24 mouse cellular contexts compared by ENCODE assay signal in the genomic region with DNA sequence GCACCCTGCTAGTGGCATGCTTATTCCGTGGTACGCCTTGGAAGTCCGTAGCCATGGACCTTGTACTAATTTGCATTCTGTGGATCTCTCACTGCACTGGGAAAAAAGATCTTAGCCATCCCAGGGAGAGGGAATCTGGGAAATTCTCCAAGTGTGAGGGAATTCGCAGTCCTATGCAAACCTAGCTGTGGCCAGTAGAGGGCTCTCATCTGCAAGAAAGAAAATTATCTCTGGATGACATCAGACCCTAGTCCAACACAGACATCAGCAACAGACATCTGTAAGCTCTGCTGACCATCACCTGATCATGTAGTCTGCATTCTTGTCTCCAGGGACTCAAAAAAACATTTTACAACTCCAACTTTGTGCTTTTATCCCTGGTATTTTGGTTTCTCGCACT. TPM values are rescaled to one million over a fixed set of nuclear protein-coding genes. Genes with fewer than 3 reads are reported as not detected.
DNase-seq lines count a peak whose midpoint lies in the region; ATAC-seq and TF ChIP-seq lines count a peak whose summit lies in the region.
"Not testable (repeated sequence)": the region's sequence is repeated elsewhere in the genome, so short reads cannot be mapped to it uniquely, and the experiment has no call there.
"Had no signal": no experiment of that assay in that cellular context is flagged by ENCODE, and none has a peak within 500 bp of the region (broad histone marks: within the 10 kb centered on the region; RNA-seq: fewer than 3 reads in every experiment).

No protein-coding gene starts in this region.

- 0 out of 2 replicates have a peak, but pooled peaks have one; percentile 4 for TF ChIP-seq CTCF in E14TG2a.4 (conservative IDR thresholded peaks at IDR 0.05; ENCODE audit: low read length)
- peak in 2 of 3 experiments; percentile 9 to 13; a peak in 1 of 6 replicates for TF ChIP-seq CTCF in MEL (IDR thresholded peaks at IDR 0.05 in 2 of 3, conservative IDR thresholded peaks at IDR 0.05 in 1 of 3; ENCODE audit: control insufficient read depth in 1 of 3, insufficient read depth in 1 of 3, low read depth in 2 of 3, low read length in 3 of 3, poor library complexity in 1 of 3, severe bottlenecking in 1 of 3)
- TF ChIP-seq CTCF in heart, adult 2 months (IDR thresholded peaks at IDR 0.05) = peak; percentile 23

- intact Hi-C loops in heart, adult 2 months (cut with DNase I) = not testable (repeated sequence)

- not testable (repeated sequence) for TF ChIP-seq POLR2A in MEL (IDR thresholded peaks at IDR 0.05; ENCODE audit: control insufficient read depth in 1 of 2, insufficient read depth in 1 of 2, low read depth in 1 of 2, low read length in 2 of 2, poor library complexity in 1 of 2); heart, adult 2 months (IDR thresholded peaks at IDR 0.05; ENCODE audit: insufficient read depth, low read depth, low read length)

- not testable (repeated sequence) for H3K79me2 ChIP-seq in MEL (ENCODE audit: control insufficient read depth, insufficient read depth, low read length, poor library complexity); heart, adult 2 months (replicated peaks; ENCODE audit: control insufficient read depth, insufficient read depth, low read length)

- not testable (repeated sequence) for H3K27ac ChIP-seq in MEL (ENCODE audit: control insufficient read depth, low read depth, low read length); heart, adult 2 months

- not testable (repeated sequence) for H3K9ac ChIP-seq in MEL (ENCODE audit: control insufficient read depth, low read depth, low read length, poor library complexity, severe bottlenecking); heart, adult 2 months (ENCODE audit: low read depth, low read length)

- not testable (repeated sequence) for H3K4me3 ChIP-seq in E14TG2a.4 (replicated peaks; ENCODE audit: low read length); MEL (ENCODE audit: control insufficient read depth in 1 of 2, insufficient read depth in 1 of 2, low read depth in 2 of 2, low read length in 2 of 2); heart, adult 2 months

- not testable (repeated sequence) for DNase-seq in MEL (ENCODE audit: low read depth, low spot score); heart, adult 2 months

- not testable (repeated sequence) for TF ChIP-seq EP300 in MEL (IDR thresholded peaks at IDR 0.05; ENCODE audit: low read depth in 1 of 2, low read length in 2 of 2); heart, adult 2 months (IDR thresholded peaks at IDR 0.05; ENCODE audit: insufficient read depth, low read depth, low read length)

- not testable (repeated sequence) for H3K27me3 ChIP-seq in E14TG2a.4 (ENCODE audit: insufficient read depth, low read length); MEL (ENCODE audit: control insufficient read depth in 1 of 2, insufficient read depth in 2 of 2, low read length in 2 of 2); heart, adult 2 months (ENCODE audit: control insufficient read depth, insufficient read depth, low read length)

- not testable (repeated sequence) for H3K36me3 ChIP-seq in E14TG2a.4 (ENCODE audit: insufficient read depth, low read length); MEL (ENCODE audit: control insufficient read depth in 1 of 2, insufficient read depth in 2 of 2, low read length in 2 of 2); heart, adult 2 months (ENCODE audit: control insufficient read depth, insufficient read depth, low read length)

- H3K4me1 ChIP-seq in E14TG2a.4 (replicated peaks; ENCODE audit: low read depth, low read length); MEL (ENCODE audit: control insufficient read depth in 1 of 2, insufficient read depth in 2 of 2, low read length in 2 of 2); heart, adult 2 months (ENCODE audit: control insufficient read depth, insufficient read depth, low read length): not testable (repeated sequence)

- not testable (repeated sequence) for H3K9me3 ChIP-seq in E14TG2a.4 (ENCODE audit: low read length); MEL (replicated peaks; ENCODE audit: insufficient read depth, low read length)

- TF ChIP-seq RAD21 in MEL (IDR thresholded peaks at IDR 0.05; ENCODE audit: low read depth, low read length) = not testable (repeated sequence)

- 56% methylated on average over 4 of the region's 5 CpGs for WGBS in heart, adult 2 months

- peak; percentile 63; the same call in 1 of the 2 replicates for ATAC-seq in common myeloid progenitor, adult 5-6 weeks (replicated peaks; ENCODE audit: low read depth, poor library complexity, severe bottlenecking)
- peak; percentile 67 for ATAC-seq in granulocyte monocyte progenitor cell, adult 5-6 weeks (replicated peaks; ENCODE audit: poor library complexity, severe bottlenecking)
- ATAC-seq in hematopoietic stem cell, adult 5-6 weeks (replicated peaks in 1 of 2; ENCODE audit: insufficient read depth in 1 of 2, low FRiP score in 2 of 2, low TSS enrichment in 1 of 2, low read depth in 1 of 2, poor library complexity in 2 of 2, severe bottlenecking in 2 of 2) = peak; percentile 65 to 71; a peak in 3 of 4 replicates
- ATAC-seq in megakaryocyte progenitor cell, adult 5-6 weeks (replicated peaks; ENCODE audit: poor library complexity) = peak; percentile 73

RNA-seq across cellular contexts. Expression of gene Ctsj, which starts 18.8 kb away (rescaled TPM):
- total RNA-seq in MEL (2012; rRNA removed) = 0.20 and 0.46 TPM in 2 replicates
- under 1 TPM in 1 of 2 experiments, not detected in 1; 0.18 TPM for polyA plus RNA-seq in MEL (2012; ENCODE audit: insufficient read depth in 1 of 2, insufficient read length in 2 of 2, low read depth in 1 of 2, low replicate concordance in 2 of 2, missing spikeins in 1 of 2)
- not detected in 2 replicates for total RNA-seq in common myeloid progenitor, adult 5-6 weeks (2017)
- total RNA-seq in granulocyte monocyte progenitor cell, adult 5-6 weeks (2014; fragmentation: Nextera tagmentation) = not detected in 2 replicates
- total RNA-seq in granulocyte monocyte progenitor cell, adult 5-6 weeks (2017) = not detected in 2 replicates
- total RNA-seq in heart, adult 2 months (2021) = not detected
- polyA plus RNA-seq in heart, adult 2 months (2012; rRNA removed) = not detected in 2 replicates
- total RNA-seq in hematopoietic stem cell, adult 5-6 weeks (2017) = not detected in 2 replicates
- total RNA-seq in megakaryocyte progenitor cell, adult 5-6 weeks (2015) = not detected in 2 replicates
- total RNA-seq in megakaryocyte progenitor cell, adult 5-6 weeks (2017) = not detected in 2 replicates
- total RNA-seq: adrenal gland, adult 2 months; adrenal gland, adult 8-10 months; adrenal gland, postnatal 10 days; adrenal gland, postnatal 14 days; adrenal gland, postnatal 25 days; adrenal gland, postnatal 36 days; adrenal gland, postnatal 4 days; CH12.LX; G1E had no signal
- polyA plus RNA-seq: activated CD4-positive, CD25-positive, alpha-beta regulatory T cell, adult 4 months; adrenal gland, adult 2 months; C2C12; CD4-positive, CD25-positive, alpha-beta regulatory T cell, adult 4 months; G1E; Patski had no signal

RNA-seq across cellular contexts. Expression of gene Tpbpa, which starts 45.1 kb away (rescaled TPM):
- total RNA-seq in MEL (2012; rRNA removed) = not detected in 2 replicates
- polyA plus RNA-seq in MEL (2012; ENCODE audit: insufficient read depth in 1 of 2, insufficient read length in 2 of 2, low read depth in 1 of 2, low replicate concordance in 2 of 2, missing spikeins in 1 of 2) = not detected
- total RNA-seq in common myeloid progenitor, adult 5-6 weeks (2017) = not detected in 2 replicates
- total RNA-seq in granulocyte monocyte progenitor cell, adult 5-6 weeks (2014; fragmentation: Nextera tagmentation) = not detected in 2 replicates
- total RNA-seq in granulocyte monocyte progenitor cell, adult 5-6 weeks (2017) = not detected in 2 replicates
- not detected for total RNA-seq in heart, adult 2 months (2021)
- not detected in 2 replicates for polyA plus RNA-seq in heart, adult 2 months (2012; rRNA removed)
- total RNA-seq in hematopoietic stem cell, adult 5-6 weeks (2017) = not detected in 2 replicates
- total RNA-seq in megakaryocyte progenitor cell, adult 5-6 weeks (2015) = not detected in 2 replicates
- total RNA-seq in megakaryocyte progenitor cell, adult 5-6 weeks (2017) = not detected in 2 replicates
- total RNA-seq: adrenal gland, adult 18-20 months; adrenal gland, adult 2 months; adrenal gland, adult 8-10 months; adrenal gland, postnatal 10 days; adrenal gland, postnatal 14 days; adrenal gland, postnatal 25 days; adrenal gland, postnatal 36 days; adrenal gland, postnatal 4 days; CH12.LX had no signal
- polyA plus RNA-seq: activated CD4-positive, CD25-positive, alpha-beta regulatory T cell, adult 4 months; adrenal gland, adult 2 months; C2C12; CD4-positive, CD25-positive, alpha-beta regulatory T cell, adult 4 months; G1E; Patski had no signal

RNA-seq across cellular contexts. Expression of gene Ctla2a, which starts 50.5 kb away (rescaled TPM):
- 0.49 and 0.81 TPM in 2 replicates for total RNA-seq in MEL (2012; rRNA removed)
- polyA plus RNA-seq in MEL (2012; ENCODE audit: insufficient read depth in 1 of 2, insufficient read length in 2 of 2, low read depth in 1 of 2, low replicate concordance in 2 of 2, missing spikeins in 1 of 2) = 1 to 10 TPM in 1 of 2 experiments, not detected in 1; 1.7 TPM
- 344 and 394 TPM in 2 replicates for total RNA-seq in common myeloid progenitor, adult 5-6 weeks (2017)
- 11.0 and 14.0 TPM in 2 replicates for total RNA-seq in granulocyte monocyte progenitor cell, adult 5-6 weeks (2014; fragmentation: Nextera tagmentation)
- 14.9 and 24.9 TPM in 2 replicates for total RNA-seq in granulocyte monocyte progenitor cell, adult 5-6 weeks (2017)
- 100 to 1,000 TPM in 1 of 2 experiments, 10 to 100 TPM in 1; 73.6 to 117 TPM for total RNA-seq in heart, adult 2 months (2021)
- polyA plus RNA-seq in heart, adult 2 months (2012; rRNA removed) = 30.7 and 31.4 TPM in 2 replicates
- total RNA-seq in hematopoietic stem cell, adult 5-6 weeks (2017) = 1,100 and 1,226 TPM in 2 replicates
- total RNA-seq in megakaryocyte progenitor cell, adult 5-6 weeks (2015) = 41.0 and 65.4 TPM in 2 replicates
- total RNA-seq in megakaryocyte progenitor cell, adult 5-6 weeks (2017) = 24.3 and 59.8 TPM in 2 replicates
- total RNA-seq: CH12.LX had no signal
- polyA plus RNA-seq: G1E had no signal

RNA-seq across cellular contexts. Expression of gene Gm49391, which starts 50.5 kb away (rescaled TPM):
- total RNA-seq in MEL (2012; rRNA removed) = not detected in 2 replicates
- not detected for polyA plus RNA-seq in MEL (2012; ENCODE audit: insufficient read depth in 1 of 2, insufficient read length in 2 of 2, low read depth in 1 of 2, low replicate concordance in 2 of 2, missing spikeins in 1 of 2)
- 2.8 TPM in 1 of 2 replicates, not detected in the other for total RNA-seq in common myeloid progenitor, adult 5-6 weeks (2017)
- not detected in 2 replicates for total RNA-seq in granulocyte monocyte progenitor cell, adult 5-6 weeks (2014; fragmentation: Nextera tagmentation)
- total RNA-seq in granulocyte monocyte progenitor cell, adult 5-6 weeks (2017) = 4.5 TPM in 1 of 2 replicates, not detected in the other
- 1 to 10 TPM; 3.0 to 6.3 TPM for total RNA-seq in heart, adult 2 months (2021)
- 6.6 and 7.4 TPM in 2 replicates for polyA plus RNA-seq in heart, adult 2 months (2012; rRNA removed)
- 41.7 and 71.4 TPM in 2 replicates for total RNA-seq in hematopoietic stem cell, adult 5-6 weeks (2017)
- total RNA-seq in megakaryocyte progenitor cell, adult 5-6 weeks (2015) = 0.27 and 3.2 TPM in 2 replicates
- 0.78 and 4.2 TPM in 2 replicates for total RNA-seq in megakaryocyte progenitor cell, adult 5-6 weeks (2017)
- total RNA-seq: CH12.LX, G1E had no signal
- polyA plus RNA-seq: adrenal gland, adult 2 months; CD4-positive, CD25-positive, alpha-beta regulatory T cell, adult 4 months; G1E had no signal

RNA-seq across cellular contexts. Expression of gene Gm49393, which starts 51.5 kb away (rescaled TPM):
- total RNA-seq in MEL (2012; rRNA removed) = not detected in 2 replicates
- not detected for polyA plus RNA-seq in MEL (2012; ENCODE audit: insufficient read depth in 1 of 2, insufficient read length in 2 of 2, low read depth in 1 of 2, low replicate concordance in 2 of 2, missing spikeins in 1 of 2)
- not detected in 2 replicates for total RNA-seq in common myeloid progenitor, adult 5-6 weeks (2017)
- not detected in 2 replicates for total RNA-seq in granulocyte monocyte progenitor cell, adult 5-6 weeks (2014; fragmentation: Nextera tagmentation)
- total RNA-seq in granulocyte monocyte progenitor cell, adult 5-6 weeks (2017) = 0.69 TPM in 1 of 2 replicates, not detected in the other
- total RNA-seq in heart, adult 2 months (2021) = not detected
- not detected in 2 replicates for polyA plus RNA-seq in heart, adult 2 months (2012; rRNA removed)
- total RNA-seq in hematopoietic stem cell, adult 5-6 weeks (2017) = 4.8 TPM in 1 of 2 replicates, not detected in the other
- total RNA-seq in megakaryocyte progenitor cell, adult 5-6 weeks (2015) = not detected in 2 replicates
- total RNA-seq in megakaryocyte progenitor cell, adult 5-6 weeks (2017) = 3.8 TPM in 1 of 2 replicates, not detected in the other
- total RNA-seq: adrenal gland, adult 18-20 months; adrenal gland, adult 2 months; adrenal gland, adult 8-10 months; adrenal gland, postnatal 10 days; adrenal gland, postnatal 14 days; adrenal gland, postnatal 36 days; CH12.LX; ES-E14; G1E had no signal
- polyA plus RNA-seq: activated CD4-positive, CD25-positive, alpha-beta regulatory T cell, adult 4 months; adrenal gland, adult 2 months; brain, embryonic 14.5 days; C2C12; CD4-positive, CD25-positive, alpha-beta regulatory T cell, adult 4 months; cerebellum, adult 2 months; G1E had no signal
